Mouse (Mus musculus) lung, embryonic 16.5 days (tissue): ENCODE results near the gene Sbf1. TPM values are rescaled to one million over a fixed set of nuclear protein-coding genes. Genes with fewer than 3 reads are reported as not detected.

Experiments used
- ATAC-seq: fragments of 200-750 bp; cut with Nextera tagmentation; 2 replicates; pipeline ENCODE4 v1.8.0; 2017; ENCODE audit warnings: low read depth, mild to moderate bottlenecking, moderate library complexity
- H3K27ac ChIP-seq: fragments of 300-500 bp; sonication (generic); 2 replicates; pipeline ENCODE4 v1.5.1; 2014; ENCODE audit warnings: mild to moderate bottlenecking, control low read depth, low read length
- H3K27me3 ChIP-seq: fragments of 300-500 bp; sonication (generic); 2 replicates; pipeline ENCODE4 v1.6.1; 2014; ENCODE audit warnings: low read depth, low read length, mixed read lengths; ENCODE audit not compliant: control insufficient read depth, insufficient read depth
- H3K36me3 ChIP-seq: fragments of 300-500 bp; sonication (generic); 2 replicates; pipeline ENCODE4 v1.6.1; 2014; ENCODE audit warnings: low read length; ENCODE audit not compliant: control insufficient read depth, insufficient read depth
- H3K4me1 ChIP-seq: fragments of 300-500 bp; sonication (generic); replicated peaks from 2 replicates; pipeline ENCODE4 v1.6.1; 2014; ENCODE audit warnings: low read length, mixed read lengths; ENCODE audit not compliant: control insufficient read depth, insufficient read depth
- H3K4me2 ChIP-seq: fragments of 300-500 bp; sonication (generic); 2 replicates; pipeline ENCODE4 v1.6.1; 2014; ENCODE audit warnings: low read depth, low read length, control low read depth
- H3K4me3 ChIP-seq: fragments of 300-500 bp; sonication (generic); 2 replicates; pipeline ENCODE4 v1.5.1; 2014; ENCODE audit warnings: mild to moderate bottlenecking, low read length, control low read depth
- H3K9ac ChIP-seq: fragments of 300-500 bp; sonication (generic); 2 replicates; pipeline ENCODE4 v1.6.1; 2014; ENCODE audit warnings: low read length, control low read depth
- H3K9me3 ChIP-seq: fragments of 300-500 bp; sonication (generic); 2 replicates; pipeline ENCODE4 v1.6.1; 2016; ENCODE audit warnings: low read length; ENCODE audit not compliant: control insufficient read depth
- WGBS: fragments of 180-500 bp; shearing (Covaris S2); extraction: QIAGEN DNeasy Blood & Tissue Kit; methylation state at CpG from one replicate; pipeline ENCODE4 v1.1.7; 2014; 5-methylcytosine and 5-hydroxymethylcytosine counted together
- polyA plus RNA-seq: library from polyadenylated mRNA; unstranded; fragments of >200 nt; fragmentation: Nextera tagmentation; extraction: Ambion mirVana; gene quantifications from 2 replicates; pipeline ENCODE4 v1.2.1, GENCODE M21; 2015

Sbf1 gene
- polyA plus RNA-seq, 1 experiment from 2014 or later = 50.5 TPM

DNA sequence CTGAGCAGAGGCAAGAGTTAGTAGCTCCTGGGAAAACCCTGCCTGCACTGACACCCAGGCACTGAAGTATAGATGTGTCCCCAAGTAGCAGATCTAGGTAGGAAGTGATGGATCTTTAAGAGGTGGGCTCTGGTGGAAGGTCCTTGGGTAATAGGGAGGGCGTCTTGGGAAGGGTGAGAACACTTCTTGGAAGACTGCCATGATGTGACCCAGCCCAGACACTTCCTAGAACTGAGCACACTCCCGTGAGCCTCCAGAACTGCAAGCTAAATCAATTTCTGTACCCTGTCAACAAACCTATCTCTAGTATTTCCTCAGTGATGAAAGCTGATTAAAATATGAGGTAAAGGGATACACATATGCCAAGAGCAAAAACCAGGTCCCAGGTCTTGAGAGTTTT, 22.3 kb downstream of the Sbf1 start:
- H3K4me3 ChIP-seq = no peak overlapping the region
- H3K27ac ChIP-seq = no peak overlapping the region
- H3K4me1 ChIP-seq = peaks cover 5% of the 10 kb centered on the region; the same call in 1 of the 2 replicates
- H3K9ac ChIP-seq = no peak overlapping the region
- H3K4me2 ChIP-seq = no peak overlapping the region
- no peaks in the 10 kb centered on the region for H3K9me3 ChIP-seq
- WGBS = 26% methylated on average over 2 of the region's 2 CpGs
- no peaks in the 10 kb centered on the region for H3K27me3 ChIP-seq
- ATAC-seq = no peak
- H3K36me3 ChIP-seq = peaks cover 51% of the 10 kb centered on the region

DNA sequence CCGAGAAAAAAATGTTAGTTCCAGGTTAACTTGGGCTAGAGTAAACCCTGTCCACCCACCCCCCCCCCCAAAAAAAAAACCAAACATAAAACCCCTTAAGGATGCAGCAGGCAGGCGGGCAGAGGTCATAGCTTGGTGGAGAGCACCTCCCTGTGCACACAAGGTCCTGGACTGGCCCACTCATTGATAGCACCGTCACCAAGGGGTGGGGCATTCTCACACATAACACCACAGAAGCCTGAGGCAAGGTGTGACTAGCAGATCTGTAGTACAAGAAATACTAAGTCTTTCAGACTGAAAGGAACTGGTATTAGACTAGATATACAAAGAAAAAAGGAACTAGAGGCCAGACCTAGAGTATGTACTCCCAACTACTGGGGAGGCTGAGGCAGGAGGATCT, 23.6 kb downstream of the Sbf1 start:
- Histone ChIP-seq H3K9me3 (no peaks in the 10 kb centered on the region), H3K36me3 (peaks cover 58% of the 10 kb centered on the region), H3K4me1 (peaks cover 2% of the 10 kb centered on the region; the same call in 1 of the 2 replicates), H3K27me3 (no peaks in the 10 kb centered on the region), H3K9ac (no peak overlapping the region), H3K4me3 (no peak overlapping the region), H3K4me2 (no peak overlapping the region), H3K27ac (no peak overlapping the region)
- 78% methylated on average over 3 of the region's 3 CpGs for WGBS
- ATAC-seq = no peak

DNA sequence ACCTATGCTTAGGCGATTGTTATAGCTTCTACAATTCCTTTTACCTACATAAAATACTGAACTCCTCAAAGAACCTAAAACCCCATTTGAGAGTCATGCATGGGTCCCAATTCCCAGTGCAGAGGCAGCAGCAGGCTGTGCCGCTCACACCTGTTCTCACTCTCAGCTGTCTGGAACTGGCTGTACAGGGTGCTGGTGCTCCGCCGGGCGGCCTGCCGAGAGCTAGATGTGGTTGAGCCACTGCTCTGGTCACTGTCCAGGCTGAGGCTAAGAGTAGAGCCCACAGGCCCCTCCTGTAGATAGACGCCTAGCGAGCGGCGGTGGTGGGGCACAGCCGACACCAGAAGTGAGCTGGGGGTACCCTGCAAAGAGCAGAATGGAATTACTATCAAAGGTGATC, 25.7 kb downstream of the Sbf1 start:
- no peak overlapping the region for H3K4me3 ChIP-seq
- no peak overlapping the region for H3K9ac ChIP-seq
- no peak overlapping the region for H3K4me2 ChIP-seq
- H3K9me3 ChIP-seq = no peaks in the 10 kb centered on the region
- no peak for ATAC-seq
- no peaks in the 10 kb centered on the region for H3K4me1 ChIP-seq
- WGBS = 96% methylated on average over 11 of the region's 11 CpGs
- H3K36me3 ChIP-seq = peaks cover 52% of the 10 kb centered on the region
- H3K27ac ChIP-seq = no peak overlapping the region
- H3K27me3 ChIP-seq = no peaks in the 10 kb centered on the region

DNA sequence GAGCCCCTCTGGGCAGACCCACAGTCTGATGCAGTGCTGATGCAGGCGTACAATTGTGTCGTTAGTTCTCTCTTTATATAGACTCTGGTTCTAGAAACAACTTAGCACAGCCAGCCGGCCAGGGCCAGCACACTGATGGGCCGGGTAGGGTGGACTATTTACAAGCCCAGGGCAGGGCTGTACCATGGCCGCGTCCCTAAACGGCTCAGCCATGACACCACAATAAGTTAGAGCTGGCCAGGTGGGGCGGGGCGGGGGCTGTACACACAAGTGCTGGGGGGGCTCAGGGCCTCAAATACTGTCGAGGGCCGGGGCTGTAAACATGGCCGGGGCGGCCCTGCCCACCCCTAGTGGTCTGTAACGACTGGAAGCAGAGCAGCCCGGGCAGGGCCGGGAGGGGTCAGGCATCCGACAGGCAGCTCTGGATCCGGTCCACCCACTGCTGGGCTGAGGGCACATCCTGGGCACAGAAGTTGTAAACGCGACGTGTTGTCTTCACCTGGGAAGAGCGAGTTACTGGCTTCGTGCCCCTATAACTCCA, 26.8 kb downstream of the Sbf1 start:
- Histone ChIP-seq H3K4me1 (no peaks in the 10 kb centered on the region), H3K4me2 (no peak overlapping the region), H3K9me3 (no peaks in the 10 kb centered on the region), H3K4me3 (no peak overlapping the region), H3K9ac (no peak overlapping the region), H3K36me3 (peaks cover 52% of the 10 kb centered on the region), H3K27me3 (no peaks in the 10 kb centered on the region), H3K27ac (no peak overlapping the region)
- WGBS = 80% methylated on average over 23 of the region's 23 CpGs
- ATAC-seq = 0 out of 2 replicates have a peak, but pooled peaks have one; percentile 12

DNA sequence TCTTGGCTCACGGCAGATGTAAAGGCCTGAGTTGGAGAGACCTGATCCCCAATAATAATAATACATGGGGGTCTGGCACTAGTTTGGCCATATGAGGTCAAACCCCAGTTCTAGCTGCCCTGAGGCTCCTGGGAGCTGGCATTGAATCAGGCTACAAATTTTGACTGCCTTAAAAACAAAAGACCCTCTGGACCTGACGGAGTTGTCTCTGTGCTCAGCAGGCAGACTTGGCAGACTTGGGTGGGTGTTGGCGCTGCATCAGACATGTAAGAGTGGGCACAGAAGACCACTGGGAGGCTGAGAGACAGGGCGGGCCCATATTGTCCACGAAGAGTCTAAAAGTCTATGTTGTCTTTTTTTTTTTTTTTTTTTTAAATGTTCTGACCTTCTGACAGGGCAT, 28.5 kb downstream of the Sbf1 start:
- 88% methylated on average over 5 of the region's 5 CpGs for WGBS
- H3K4me1 ChIP-seq = no peaks in the 10 kb centered on the region
- ATAC-seq = no peak
- no peaks in the 10 kb centered on the region for H3K9me3 ChIP-seq
- H3K9ac ChIP-seq = no peak overlapping the region
- peaks cover 47% of the 10 kb centered on the region for H3K36me3 ChIP-seq
- no peak overlapping the region for H3K4me3 ChIP-seq
- no peak overlapping the region for H3K4me2 ChIP-seq
- no peaks in the 10 kb centered on the region for H3K27me3 ChIP-seq
- H3K27ac ChIP-seq = no peak overlapping the region

DNA sequence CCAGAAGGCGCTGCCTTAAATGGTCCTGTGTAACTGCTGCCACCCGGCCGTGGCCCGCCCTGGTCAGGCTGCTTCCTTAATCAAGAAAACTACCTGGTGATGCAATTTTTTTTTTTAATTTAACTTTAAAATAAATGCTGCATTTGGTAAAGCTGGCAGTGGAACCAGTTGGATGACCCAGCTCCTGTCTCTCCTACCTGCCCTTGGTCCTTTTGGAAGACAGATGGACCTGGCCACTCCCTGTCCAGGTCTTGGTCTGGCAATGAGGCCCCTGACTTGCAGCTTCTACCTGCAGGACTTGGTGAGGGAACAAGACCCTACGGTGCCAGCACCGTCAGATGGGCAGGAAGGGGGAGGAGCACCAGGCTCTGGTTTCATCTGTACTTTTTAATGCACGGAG, 29.0 kb downstream of the Sbf1 start:
- Histone ChIP-seq H3K27me3 (no peaks in the 10 kb centered on the region), H3K4me1 (no peaks in the 10 kb centered on the region), H3K9ac (no peak overlapping the region), H3K4me2 (no peak overlapping the region), H3K36me3 (peaks cover 45% of the 10 kb centered on the region), H3K9me3 (no peaks in the 10 kb centered on the region), H3K27ac (no peak overlapping the region), H3K4me3 (no peak overlapping the region)
- ATAC-seq = no peak
- 80% methylated on average over 7 of the region's 7 CpGs for WGBS

DNA sequence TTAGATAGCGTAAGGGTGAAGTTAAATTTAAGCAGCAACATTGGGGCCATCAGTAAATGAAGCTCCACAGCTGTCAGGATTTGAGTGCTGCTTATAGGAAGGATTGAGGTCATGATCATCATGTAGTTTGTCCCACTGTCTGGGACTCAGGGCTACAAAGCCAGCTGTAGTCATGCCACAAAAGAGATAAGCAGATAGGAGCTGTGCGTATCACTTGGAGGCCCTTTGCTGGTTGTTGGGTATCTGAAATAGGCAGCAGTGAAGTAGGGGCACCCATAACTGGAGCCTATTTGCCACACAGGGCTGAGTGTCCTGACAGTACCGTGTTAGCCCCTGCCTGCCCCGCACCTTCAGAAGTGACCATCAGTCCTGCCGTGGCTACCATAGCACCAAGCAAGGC, 29.6 kb downstream of the Sbf1 start:
- Histone ChIP-seq H3K4me1 (no peaks in the 10 kb centered on the region), H3K9ac (no peak overlapping the region), H3K4me3 (no peak overlapping the region), H3K4me2 (no peak overlapping the region), H3K27me3 (no peaks in the 10 kb centered on the region), H3K27ac (no peak overlapping the region), H3K36me3 (peaks cover 40% of the 10 kb centered on the region), H3K9me3 (no peaks in the 10 kb centered on the region)
- 84% methylated on average over 5 of the region's 5 CpGs for whole genome bisulfite sequencing
- ATAC-seq = no peak

DNA sequence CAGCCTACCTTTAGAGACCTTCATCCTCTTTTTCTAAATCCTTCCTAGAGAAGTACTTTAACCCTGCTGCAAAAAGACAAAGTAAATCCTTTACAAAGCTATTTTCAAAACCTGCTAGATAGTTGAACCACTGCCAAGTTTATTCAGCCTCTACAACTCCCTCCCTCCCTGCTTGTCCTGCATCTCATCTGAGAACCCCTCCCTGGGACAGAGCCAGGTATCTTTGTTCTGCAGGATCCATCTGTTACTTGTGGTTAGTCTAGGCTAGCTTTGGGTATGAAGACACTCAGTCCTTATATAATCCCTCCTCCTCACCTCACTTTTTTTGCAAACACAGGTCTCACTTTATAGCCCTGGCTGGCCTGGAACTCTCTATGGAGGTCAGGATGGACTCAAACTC, 30.1 kb downstream of the Sbf1 start:
- Histone ChIP-seq H3K36me3 (peaks cover 40% of the 10 kb centered on the region), H3K27me3 (no peaks in the 10 kb centered on the region), H3K4me2 (no peak overlapping the region), H3K27ac (no peak overlapping the region), H3K4me3 (no peak overlapping the region), H3K9me3 (no peaks in the 10 kb centered on the region), H3K4me1 (no peaks in the 10 kb centered on the region), H3K9ac (no peak overlapping the region)
- ATAC-seq = no peak

DNA sequence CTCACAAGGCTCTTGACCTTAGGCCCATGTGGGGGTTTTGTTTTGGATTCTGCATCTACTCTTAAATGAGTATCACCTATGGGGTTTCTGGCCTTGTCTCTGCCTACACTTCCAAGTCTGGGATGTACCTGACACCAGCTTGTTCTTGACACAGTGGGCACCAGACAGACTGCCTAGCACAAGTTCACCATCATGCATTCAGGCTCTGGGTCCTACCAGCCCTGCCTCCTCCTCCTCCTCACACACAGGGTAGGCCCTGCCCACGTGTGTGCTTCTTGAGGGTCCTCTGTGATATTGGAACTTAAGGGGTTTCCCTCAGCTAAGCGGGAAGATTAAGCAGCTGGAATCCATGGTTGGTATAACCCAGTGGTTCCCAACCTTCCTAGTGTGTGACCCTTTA, 31.0 kb downstream of the Sbf1 start:
- Histone ChIP-seq H3K36me3 (peaks cover 32% of the 10 kb centered on the region), H3K4me1 (no peaks in the 10 kb centered on the region), H3K27me3 (no peaks in the 10 kb centered on the region), H3K4me2 (no peak overlapping the region), H3K4me3 (no peak overlapping the region), H3K9ac (no peak overlapping the region), H3K9me3 (no peaks in the 10 kb centered on the region), H3K27ac (no peak overlapping the region)
- no peak for ATAC-seq
- 78% methylated on average over 2 of the region's 2 CpGs for WGBS

DNA sequence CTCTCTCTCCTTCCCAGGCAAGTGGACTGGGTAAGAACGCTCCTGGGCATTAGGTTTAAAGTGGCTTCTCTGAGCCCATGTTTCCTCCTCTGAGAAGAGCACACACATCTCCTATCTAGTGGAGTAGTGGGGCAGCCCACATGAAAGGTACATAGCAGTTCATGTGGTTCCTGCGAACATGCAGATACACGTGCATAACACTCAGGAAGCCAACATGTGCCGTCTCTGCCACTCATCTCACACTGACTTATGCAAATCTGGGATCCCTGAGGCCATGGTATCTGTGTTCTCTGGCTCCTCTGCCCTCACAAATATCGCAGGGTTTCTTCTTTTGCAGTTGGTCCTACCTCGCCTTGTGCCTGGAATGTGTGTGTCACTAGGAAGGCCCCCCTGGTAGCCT, 32.6 kb downstream of the Sbf1 start:
- 76% methylated on average over 6 of the region's 6 CpGs for WGBS
- Histone ChIP-seq H3K9me3 (no peaks in the 10 kb centered on the region), H3K36me3 (peaks cover 20% of the 10 kb centered on the region), H3K27ac (no peak overlapping the region), H3K4me2 (no peak overlapping the region), H3K4me3 (no peak overlapping the region), H3K9ac (no peak overlapping the region), H3K4me1 (no peaks in the 10 kb centered on the region), H3K27me3 (no peaks in the 10 kb centered on the region)
- ATAC-seq = no peak
